26 mouse cellular contexts compared by ENCODE assay signal in the genomic region with DNA sequence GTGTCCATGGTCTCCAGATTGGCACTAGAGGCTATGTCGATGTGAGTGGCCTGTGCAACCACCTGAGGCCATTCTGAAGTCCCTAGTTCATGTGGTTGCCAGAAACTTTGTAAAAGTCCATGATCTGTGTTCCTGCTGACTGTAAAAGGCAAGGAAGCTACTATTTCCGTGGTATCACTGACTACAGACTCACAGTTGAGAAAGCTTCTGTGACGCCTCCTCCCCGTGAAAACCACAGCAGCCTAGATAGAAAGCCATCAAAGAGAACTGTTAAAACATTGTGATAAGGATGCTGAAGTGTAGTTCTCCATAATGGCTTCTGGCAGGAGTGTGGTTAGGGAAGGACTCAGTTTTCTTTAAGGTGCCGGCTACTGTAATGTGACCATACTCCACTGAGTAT. TPM values are rescaled to one million over a fixed set of nuclear protein-coding genes. Genes with fewer than 3 reads are reported as not detected.
DNase-seq lines count a peak whose midpoint lies in the region; ATAC-seq and TF ChIP-seq lines count a peak whose summit lies in the region.
"Had no signal": no experiment of that assay in that cellular context is flagged by ENCODE, and none has a peak within 500 bp of the region (broad histone marks: within the 10 kb centered on the region; RNA-seq: fewer than 3 reads in every experiment).

No protein-coding gene starts in this region.

- no peak overlapping the region for H3K9ac ChIP-seq in kidney, embryonic 15.5 days
- H3K9ac ChIP-seq: embryonic facial prominence, embryonic 12.5 days; forebrain, embryonic 12.5 days; heart, embryonic 13.5 days; liver, embryonic 15.5 days; midbrain, embryonic 13.5 days had no signal

- no peak overlapping the region for H3K4me2 ChIP-seq in kidney, embryonic 15.5 days
- H3K4me2 ChIP-seq: embryonic facial prominence, embryonic 12.5 days; forebrain, embryonic 12.5 days; heart, embryonic 13.5 days; liver, embryonic 15.5 days; midbrain, embryonic 13.5 days had no signal

- no peak overlapping the region for H3K27ac ChIP-seq in thymus, adult 2 months (ENCODE audit: control insufficient read depth, insufficient read depth, low read length)
- no peak overlapping the region for H3K27ac ChIP-seq in heart, embryonic 10.5 days
- no peak overlapping the region for H3K27ac ChIP-seq in kidney, embryonic 15.5 days
- H3K27ac ChIP-seq: embryonic facial prominence, embryonic 12.5 days; forebrain, embryonic 12.5 days; heart, embryonic 13.5 days; hindbrain, postnatal 0 days; limb, embryonic 10.5 days; liver, embryonic 15.5 days; midbrain, embryonic 13.5 days had no signal

- no peak overlapping the region for H3K4me3 ChIP-seq in thymus, adult 2 months (ENCODE audit: control insufficient read depth, insufficient read depth, low read length)
- H3K4me3 ChIP-seq in heart, embryonic 10.5 days: no peak overlapping the region
- no peak overlapping the region for H3K4me3 ChIP-seq in kidney, embryonic 15.5 days (replicated peaks)
- H3K4me3 ChIP-seq: embryonic facial prominence, embryonic 12.5 days; erythroblast, embryonic 14.5 days; forebrain, embryonic 12.5 days; heart, embryonic 13.5 days; limb, embryonic 10.5 days; liver, embryonic 15.5 days; midbrain, embryonic 13.5 days had no signal

- TF ChIP-seq CTCF in thymus, adult 2 months (IDR thresholded peaks at IDR 0.05; ENCODE audit: borderline replicate concordance, control insufficient read depth, extremely low read depth, insufficient read depth, low read length, poor library complexity): no peak

- peak; percentile 24 for ATAC-seq in activated CD4-positive, CD25-positive, alpha-beta regulatory T cell, adult 4 months
- peak; percentile 68 for ATAC-seq in megakaryocyte-erythroid progenitor cell, adult 5-6 weeks (replicated peaks; ENCODE audit: low FRiP score, low TSS enrichment, poor library complexity, severe bottlenecking)
- no peak for ATAC-seq in kidney, embryonic 15.5 days (replicated peaks; ENCODE audit: low FRiP score)
- ATAC-seq: intestine, postnatal 0 days; lung, postnatal 0 days had no signal

- peaks cover 27% of the 10 kb centered on the region for H3K36me3 ChIP-seq in thymus, adult 2 months (ENCODE audit: control insufficient read depth, insufficient read depth, low read length)
- peaks cover 4% of the 10 kb centered on the region; the same call in 1 of the 2 replicates for H3K36me3 ChIP-seq in heart, embryonic 10.5 days
- H3K36me3 ChIP-seq in kidney, embryonic 15.5 days: no peaks in the 10 kb centered on the region
- H3K36me3 ChIP-seq: embryonic facial prominence, embryonic 12.5 days; limb, embryonic 10.5 days; liver, embryonic 15.5 days had no signal

- no peaks in the 10 kb centered on the region for H3K27me3 ChIP-seq in thymus, adult 2 months (ENCODE audit: control insufficient read depth, insufficient read depth, low read length)
- H3K27me3 ChIP-seq in heart, embryonic 10.5 days (ENCODE audit: insufficient read depth, poor library complexity, severe bottlenecking): no peaks in the 10 kb centered on the region
- H3K27me3 ChIP-seq in kidney, embryonic 15.5 days: no peaks in the 10 kb centered on the region
- H3K27me3 ChIP-seq: embryonic facial prominence, embryonic 12.5 days; forebrain, embryonic 12.5 days; heart, embryonic 13.5 days; liver, embryonic 15.5 days; midbrain, embryonic 13.5 days had no signal

- TF ChIP-seq POLR2A in thymus, adult 2 months (IDR thresholded peaks at IDR 0.05; ENCODE audit: control insufficient read depth, extremely low read depth, insufficient read depth, low read length, poor library complexity): no peak

- peaks cover 7% of the 10 kb centered on the region for H3K4me1 ChIP-seq in thymus, adult 2 months (replicated peaks; ENCODE audit: control insufficient read depth, insufficient read depth, low read length)
- 0 out of 2 replicates have a peak, but pooled peaks cover 6% of the 10 kb centered on the region for H3K4me1 ChIP-seq in heart, embryonic 10.5 days
- H3K4me1 ChIP-seq in kidney, embryonic 15.5 days: no peaks in the 10 kb centered on the region
- H3K4me1 ChIP-seq: embryonic facial prominence, embryonic 12.5 days; forebrain, embryonic 12.5 days; limb, embryonic 10.5 days; liver, embryonic 15.5 days; midbrain, embryonic 13.5 days had no signal

- 18% methylated on average over 5 of the region's 5 CpGs for whole genome bisulfite sequencing in thymus, adult 2 months
- 52% methylated on average over 5 of the region's 5 CpGs for WGBS in heart, embryonic 10.5 days
- 86% methylated on average over 5 of the region's 5 CpGs for WGBS in kidney, embryonic 15.5 days

- DNase-seq in thymus, adult 2 months: peak; percentile 20
- no peak for DNase-seq in thymus, postnatal 10 days (ENCODE audit: low spot score in 2 of 2)
- DNase-seq in thymus, postnatal 4 days: peak; percentile 16
- DNase-seq in heart, embryonic 10.5 days (ENCODE audit: low spot score): no peak
- DNase-seq in urinary bladder, adult 2 months (ENCODE audit: low spot score): no peak
- DNase-seq: adrenal gland, postnatal 10 days; cerebellum, adult 18-20 months; cerebellum, postnatal 14 days; heart, adult 18-20 months; heart, postnatal 14 days; liver; right cerebral cortex, adult 18-20 months; right cerebral cortex, postnatal 4 days had no signal

- no peaks in the 10 kb centered on the region for H3K9me3 ChIP-seq in heart, embryonic 10.5 days
- no peaks in the 10 kb centered on the region for H3K9me3 ChIP-seq in kidney, embryonic 15.5 days (replicated peaks)
- H3K9me3 ChIP-seq: embryonic facial prominence, embryonic 12.5 days; forebrain, embryonic 12.5 days; heart, embryonic 13.5 days; limb, embryonic 10.5 days; liver, embryonic 15.5 days; midbrain, embryonic 13.5 days had no signal

RNA-seq across cellular contexts. Expression of a gene that starts 26.0 kb away (rescaled TPM):
- polyA plus RNA-seq in thymus, adult 2 months (2012; rRNA removed): 0.09 TPM in 1 of 2 replicates, not detected in the other
- under 1 TPM in 1 of 2 experiments, not detected in 1; 0.37 TPM for polyA plus RNA-seq in activated CD4-positive, CD25-positive, alpha-beta regulatory T cell, adult 4 months (2017; shearing (Covaris generic))
- not detected in 2 replicates for total RNA-seq in megakaryocyte-erythroid progenitor cell, adult 5-6 weeks (2014; fragmentation: Nextera tagmentation)
- total RNA-seq in megakaryocyte-erythroid progenitor cell, adult 5-6 weeks (2017): not detected in 2 replicates
- 1.5 and 1.8 TPM in 2 replicates for polyA plus RNA-seq in heart, embryonic 10.5 days (2016; fragmentation: Nextera tagmentation; extraction: Ambion mirVana)
- polyA plus RNA-seq in kidney, embryonic 15.5 days (2015; fragmentation: Nextera tagmentation; extraction: Ambion mirVana): 1.1 and 3.8 TPM in 2 replicates
- polyA plus RNA-seq in urinary bladder, adult 2 months (2012; rRNA removed): 3.9 and 5.6 TPM in 2 replicates
- polyA plus RNA-seq: erythroblast, embryonic 14.5 days had no signal

RNA-seq across cellular contexts. Expression of a gene that starts 49.6 kb away (rescaled TPM):
- 73.5 and 95.9 TPM in 2 replicates for polyA plus RNA-seq in thymus, adult 2 months (2012; rRNA removed)
- 10 to 100 TPM; 21.4 to 24.7 TPM for polyA plus RNA-seq in activated CD4-positive, CD25-positive, alpha-beta regulatory T cell, adult 4 months (2017; shearing (Covaris generic))
- total RNA-seq in megakaryocyte-erythroid progenitor cell, adult 5-6 weeks (2014; fragmentation: Nextera tagmentation): 4.1 and 5.8 TPM in 2 replicates
- 5.1 and 8.6 TPM in 2 replicates for total RNA-seq in megakaryocyte-erythroid progenitor cell, adult 5-6 weeks (2017)
- 9.1 and 17.3 TPM in 2 replicates for polyA plus RNA-seq in heart, embryonic 10.5 days (2016; fragmentation: Nextera tagmentation; extraction: Ambion mirVana)
- 8.6 and 10.2 TPM in 2 replicates for polyA plus RNA-seq in kidney, embryonic 15.5 days (2015; fragmentation: Nextera tagmentation; extraction: Ambion mirVana)
- 9.4 and 11.6 TPM in 2 replicates for polyA plus RNA-seq in urinary bladder, adult 2 months (2012; rRNA removed)

Comparison
In these comparisons a context has a peak if more than half of its experiments do, and no peak if none do; other contexts are left out.
1. DNase-seq: peak in thymus, adult 2 months (single experiment) and thymus, postnatal 4 days (single experiment); none in thymus, postnatal 10 days (0 of 2), heart, embryonic 10.5 days (single experiment) and urinary bladder, adult 2 months (single experiment).